Mouse (Mus musculus): ENCODE measurements around the gene Taf9. TPM values are rescaled to one million over a fixed set of nuclear protein-coding genes. Genes with fewer than 3 reads are reported as not detected.
A peak's percentile ranks its signal among the peaks of the same experiment; 100 is the strongest.

Gene Taf9
- total and polyA plus RNA-seq, 2 experiments, result 0.67 to 2.5 TPM

DNA sequence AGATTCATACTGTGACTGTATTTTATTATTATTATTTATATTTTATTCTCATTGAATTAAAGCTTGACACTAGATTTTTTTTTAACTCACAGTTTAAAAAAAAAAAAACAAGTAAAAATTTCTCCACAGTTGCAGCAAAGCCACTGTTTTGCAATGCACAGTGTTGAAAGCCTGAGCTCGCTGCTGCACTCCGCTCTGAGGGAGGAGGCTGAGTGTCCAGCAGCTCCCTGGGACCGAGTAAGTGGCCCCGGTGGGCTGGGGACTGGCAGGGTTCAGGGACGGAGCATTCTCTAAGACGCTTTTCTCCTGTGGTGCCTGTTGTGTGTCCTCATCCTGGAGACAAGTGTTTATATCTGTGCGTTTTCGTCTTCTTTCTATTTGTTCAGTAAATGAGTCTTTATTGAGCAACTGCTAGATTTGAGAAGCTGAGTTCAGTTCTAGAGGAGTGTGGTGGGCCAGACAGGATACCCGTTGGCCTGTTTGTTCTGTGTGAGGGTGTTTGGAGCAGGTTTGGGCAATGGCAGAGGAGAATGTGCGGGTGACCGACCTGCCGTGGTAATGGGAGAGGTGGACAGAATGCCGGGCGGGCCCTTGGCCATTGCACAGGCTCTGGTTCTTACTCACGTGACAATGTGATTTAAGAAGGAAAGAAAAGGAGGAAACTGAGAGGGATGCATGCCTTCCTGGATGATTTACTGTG, 24.7 kb downstream of the Taf9 start:
- TF ChIP-seq CTCF (IDR thresholded peaks at IDR 0.05; ENCODE audit: low read depth, low read length), result no peak
- TF ChIP-seq POLR2A (IDR thresholded peaks at IDR 0.05; ENCODE audit: extremely low read depth, insufficient read depth, low read length), result no peak
- 0 out of 2 replicates have a peak overlapping the region, but pooled peaks have one; percentile 0 for H3K27ac ChIP-seq (replicated peaks; ENCODE audit: insufficient read depth, low read depth, low read length)
- H3K36me3 ChIP-seq (ENCODE audit: control insufficient read depth, insufficient read depth, low read length), result peaks cover 8% of the 10 kb centered on the region
- H3K27me3 ChIP-seq (ENCODE audit: control insufficient read depth, insufficient read depth, low read length), result no peaks in the 10 kb centered on the region
- H3K4me3 ChIP-seq (ENCODE audit: insufficient read depth, low read depth, low read length), result 0 out of 2 replicates have a peak overlapping the region, but pooled peaks have one; percentile 3
- peak; percentile 30 for DNase-seq (ENCODE audit: extremely low read depth, low read depth, low spot score)
- no peak overlapping the region for H3K9ac ChIP-seq (ENCODE audit: low read depth, low read length)
- H3K4me1 ChIP-seq (ENCODE audit: control insufficient read depth, insufficient read depth, low read length), result no peaks in the 10 kb centered on the region; the same call in 1 of the 2 replicates
- WGBS, result 40% methylated on average over 15 of the region's 15 CpGs
- H3K79me2 ChIP-seq (ENCODE audit: control insufficient read depth, insufficient read depth, low read length), result peaks cover under 1% of the 10 kb centered on the region; the same call in 1 of the 2 replicates

DNA sequence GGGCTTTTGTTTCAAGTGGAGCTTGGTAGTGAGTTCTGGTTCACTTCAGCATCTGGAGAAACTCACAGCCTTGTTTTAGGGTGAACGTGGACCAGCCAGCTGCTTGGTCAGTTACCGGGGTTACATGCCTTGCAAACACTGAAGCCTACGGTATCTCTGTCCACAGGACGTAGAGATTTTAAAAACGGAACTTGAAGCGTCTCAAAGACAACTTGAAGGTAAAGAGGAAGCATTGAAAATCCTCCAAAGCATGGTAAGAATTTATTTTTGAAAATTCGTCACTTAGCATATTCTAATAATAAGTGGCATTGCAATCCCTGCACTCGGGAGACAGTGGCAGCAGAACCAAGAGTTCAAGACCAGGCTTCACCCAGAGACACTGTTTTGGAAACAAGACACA, 30.2 kb downstream of the Taf9 start:
- Histone ChIP-seq H3K27me3 (ENCODE audit: control insufficient read depth, insufficient read depth, low read length) (no peaks in the 10 kb centered on the region), H3K27ac (replicated peaks; ENCODE audit: insufficient read depth, low read depth, low read length) (no peak overlapping the region), H3K9ac (ENCODE audit: low read depth, low read length) (no peak overlapping the region), H3K4me1 (ENCODE audit: control insufficient read depth, insufficient read depth, low read length) (no peaks in the 10 kb centered on the region), H3K4me3 (ENCODE audit: insufficient read depth, low read depth, low read length) (no peak overlapping the region), H3K36me3 (ENCODE audit: control insufficient read depth, insufficient read depth, low read length) (peaks cover 22% of the 10 kb centered on the region), H3K79me2 (ENCODE audit: control insufficient read depth, insufficient read depth, low read length) (no peaks in the 10 kb centered on the region)
- no peak for DNase-seq (ENCODE audit: extremely low read depth, low read depth, low spot score)
- no peak for TF ChIP-seq CTCF (IDR thresholded peaks at IDR 0.05; ENCODE audit: low read depth, low read length)
- no peak for TF ChIP-seq POLR2A (IDR thresholded peaks at IDR 0.05; ENCODE audit: extremely low read depth, insufficient read depth, low read length)
- 94% methylated on average over 8 of the region's 8 CpGs for WGBS

DNA sequence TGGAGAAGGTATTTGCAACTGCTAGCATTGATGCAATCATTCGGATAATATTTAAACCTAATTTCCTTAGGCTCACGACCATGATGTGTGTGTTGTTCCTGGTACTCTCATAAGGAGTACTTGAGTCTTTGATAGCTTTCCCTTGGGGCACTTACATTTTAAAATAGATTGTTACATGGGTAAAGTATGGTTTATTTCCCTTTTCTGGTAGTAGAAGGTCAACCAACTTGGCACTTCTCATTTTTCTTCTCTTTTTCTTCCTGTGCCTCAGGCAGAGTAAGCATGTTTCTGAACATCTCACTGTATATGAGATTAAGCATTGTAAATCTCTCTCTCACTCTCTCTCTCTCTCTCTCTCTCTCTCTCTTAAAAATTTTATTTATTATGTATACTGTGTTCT, 31.5 kb downstream of the Taf9 start:
- Histone ChIP-seq H3K27me3 (ENCODE audit: control insufficient read depth, insufficient read depth, low read length) (no peaks in the 10 kb centered on the region), H3K27ac (replicated peaks; ENCODE audit: insufficient read depth, low read depth, low read length) (no peak overlapping the region), H3K9ac (ENCODE audit: low read depth, low read length) (no peak overlapping the region), H3K4me1 (ENCODE audit: control insufficient read depth, insufficient read depth, low read length) (no peaks in the 10 kb centered on the region), H3K36me3 (ENCODE audit: control insufficient read depth, insufficient read depth, low read length) (peaks cover 21% of the 10 kb centered on the region), H3K4me3 (ENCODE audit: insufficient read depth, low read depth, low read length) (no peak overlapping the region), H3K79me2 (ENCODE audit: control insufficient read depth, insufficient read depth, low read length) (no peaks in the 10 kb centered on the region)
- no peak for TF ChIP-seq CTCF (IDR thresholded peaks at IDR 0.05; ENCODE audit: low read depth, low read length)
- WGBS, result 59% methylated on average over 2 of the region's 2 CpGs
- DNase-seq (ENCODE audit: extremely low read depth, low read depth, low spot score), result peak; percentile 8

DNA sequence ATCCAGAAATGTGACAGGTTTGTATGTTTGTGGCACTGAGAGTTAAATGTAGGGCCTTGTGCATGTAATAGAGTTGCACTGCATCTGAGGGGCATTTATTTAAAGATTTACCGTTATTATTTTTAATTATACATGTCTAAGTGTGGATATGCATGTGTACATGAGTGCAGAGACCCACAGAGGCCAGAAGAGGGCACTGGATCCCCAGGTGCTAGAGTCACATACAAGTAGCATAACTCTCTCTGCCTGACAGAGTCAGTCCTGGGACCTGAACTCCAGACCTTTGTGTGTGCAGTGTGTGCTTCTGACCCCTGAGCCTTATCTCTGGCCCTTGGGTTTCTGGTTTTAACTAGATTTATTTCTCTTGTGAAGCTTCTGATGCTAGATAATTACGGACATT, 33.0 kb downstream of the Taf9 start:
- Histone ChIP-seq H3K79me2 (ENCODE audit: control insufficient read depth, insufficient read depth, low read length) (no peaks in the 10 kb centered on the region), H3K27ac (replicated peaks; ENCODE audit: insufficient read depth, low read depth, low read length) (no peak overlapping the region), H3K4me3 (ENCODE audit: insufficient read depth, low read depth, low read length) (no peak overlapping the region), H3K27me3 (ENCODE audit: control insufficient read depth, insufficient read depth, low read length) (no peaks in the 10 kb centered on the region), H3K36me3 (ENCODE audit: control insufficient read depth, insufficient read depth, low read length) (peaks cover 21% of the 10 kb centered on the region), H3K9ac (ENCODE audit: low read depth, low read length) (no peak overlapping the region), H3K4me1 (ENCODE audit: control insufficient read depth, insufficient read depth, low read length) (no peaks in the 10 kb centered on the region)
- no peak for TF ChIP-seq POLR2A (IDR thresholded peaks at IDR 0.05; ENCODE audit: extremely low read depth, insufficient read depth, low read length)
- peak; percentile 61 for TF ChIP-seq CTCF (IDR thresholded peaks at IDR 0.05; ENCODE audit: low read depth, low read length)
- peak; percentile 12 for DNase-seq (ENCODE audit: extremely low read depth, low read depth, low spot score)
- WGBS, result 75% methylated on average over 2 of the region's 2 CpGs

DNA sequence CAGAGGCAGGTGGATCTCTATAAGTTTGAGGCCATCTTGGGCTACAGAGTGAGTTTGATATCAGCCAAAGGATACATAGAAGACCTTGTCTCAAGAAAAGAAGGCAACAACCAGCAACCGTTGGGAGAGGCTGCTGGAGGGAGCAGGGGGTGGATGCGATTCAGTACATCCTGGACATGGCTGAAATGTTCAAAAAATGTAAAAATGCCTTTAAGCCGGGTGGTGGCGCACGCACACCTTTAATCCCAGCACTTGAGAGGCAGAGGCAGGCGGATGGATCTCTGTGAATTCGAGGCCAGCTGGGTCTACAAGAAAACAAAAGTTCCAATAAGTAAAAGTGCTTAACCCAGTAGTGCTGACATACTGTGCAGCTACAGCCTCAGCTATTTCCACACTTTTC, 36.1 kb downstream of the Taf9 start:
- Histone ChIP-seq H3K36me3 (ENCODE audit: control insufficient read depth, insufficient read depth, low read length) (peaks cover 24% of the 10 kb centered on the region), H3K79me2 (ENCODE audit: control insufficient read depth, insufficient read depth, low read length) (no peaks in the 10 kb centered on the region), H3K4me1 (ENCODE audit: control insufficient read depth, insufficient read depth, low read length) (no peaks in the 10 kb centered on the region), H3K27ac (replicated peaks; ENCODE audit: insufficient read depth, low read depth, low read length) (no peak overlapping the region), H3K4me3 (ENCODE audit: insufficient read depth, low read depth, low read length) (no peak overlapping the region), H3K9ac (ENCODE audit: low read depth, low read length) (no peak overlapping the region), H3K27me3 (ENCODE audit: control insufficient read depth, insufficient read depth, low read length) (no peaks in the 10 kb centered on the region)
- DNase-seq (ENCODE audit: extremely low read depth, low read depth, low spot score), result no peak
- 76% methylated on average over 7 of the region's 7 CpGs for WGBS
- TF ChIP-seq CTCF (IDR thresholded peaks at IDR 0.05; ENCODE audit: low read depth, low read length) (no peak), POLR2A (IDR thresholded peaks at IDR 0.05; ENCODE audit: extremely low read depth, insufficient read depth, low read length) (no peak)

DNA sequence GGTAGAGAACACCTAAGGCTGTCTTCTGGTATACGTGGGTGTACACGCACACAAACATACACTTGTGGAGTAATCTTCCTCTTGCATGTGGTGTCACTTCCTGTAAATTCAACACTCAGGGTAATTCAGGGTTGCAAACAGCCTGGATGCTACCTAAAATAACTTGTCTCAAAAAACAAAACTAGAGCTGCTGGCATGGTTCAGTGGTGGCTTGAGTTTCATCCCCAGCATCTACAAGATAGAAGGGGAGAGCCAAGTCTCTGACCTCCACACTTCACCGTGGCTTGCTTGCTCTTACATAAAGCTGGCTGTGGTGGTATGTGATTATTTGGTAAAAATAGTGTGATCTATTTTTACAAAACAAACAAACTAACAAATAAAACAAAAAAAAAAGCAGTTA, 46.2 kb downstream of the Taf9 start:
- DNase-seq (ENCODE audit: extremely low read depth, low read depth, low spot score), result peak; percentile 5
- Histone ChIP-seq H3K36me3 (ENCODE audit: control insufficient read depth, insufficient read depth, low read length) (peaks cover 41% of the 10 kb centered on the region), H3K27ac (replicated peaks; ENCODE audit: insufficient read depth, low read depth, low read length) (no peak overlapping the region), H3K27me3 (ENCODE audit: control insufficient read depth, insufficient read depth, low read length) (no peaks in the 10 kb centered on the region), H3K4me1 (ENCODE audit: control insufficient read depth, insufficient read depth, low read length) (no peaks in the 10 kb centered on the region), H3K9ac (ENCODE audit: low read depth, low read length) (no peak overlapping the region), H3K79me2 (ENCODE audit: control insufficient read depth, insufficient read depth, low read length) (no peaks in the 10 kb centered on the region), H3K4me3 (ENCODE audit: insufficient read depth, low read depth, low read length) (no peak overlapping the region)
- WGBS, result 81% methylated on average over 3 of the region's 3 CpGs
- TF ChIP-seq POLR2A (IDR thresholded peaks at IDR 0.05; ENCODE audit: extremely low read depth, insufficient read depth, low read length) (no peak), CTCF (IDR thresholded peaks at IDR 0.05; ENCODE audit: low read depth, low read length) (no peak)
